Mouse (Mus musculus): Measurements from ENCODE around the gene Zfp180. TPM values are rescaled to one million over a fixed set of nuclear protein-coding genes. Genes with fewer than 3 reads are reported as not detected.

The Zfp180 gene
- polyA plus RNA-seq, 1 experiment: 13.8 TPM

GRCm38 (mm10) chr7:24133425-24133995, 51.8 kb downstream of the Zfp180 start:
- Histone ChIP-seq H3K27me3 (replicated peaks; ENCODE audit: control insufficient read depth, insufficient read depth, low read length) (no peaks in the 10 kb centered on the region), H3K36me3 (ENCODE audit: control insufficient read depth, insufficient read depth, low read length) (no peaks in the 10 kb centered on the region), H3K27ac (ENCODE audit: insufficient read depth, low read depth, low read length) (no peak overlapping the region), H3K4me1 (ENCODE audit: control insufficient read depth, insufficient read depth, low read length) (peaks cover 6% of the 10 kb centered on the region; the same call in 1 of the 2 replicates), H3K4me3 (ENCODE audit: insufficient read depth, low read depth, low read length) (peak overlapping the region; percentile 82)
- TF ChIP-seq POLR2A (IDR thresholded peaks at IDR 0.05; ENCODE audit: low read depth, low read length) (no peak), CTCF (conservative IDR thresholded peaks at IDR 0.05; ENCODE audit: insufficient read depth, insufficient read length, low read depth, low read length) (no peak)
- 16% methylated on average over 6 of the region's 6 CpGs for WGBS
- DNase-seq: no peak

GRCm38 (mm10) chr7:24133996-24134828, 52.5 kb downstream of the Zfp180 start, which contains the start of gene Zfp235:
Gene Zfp235 (plus strand): TSS chr7:24134169.
- Histone ChIP-seq H3K27ac (ENCODE audit: insufficient read depth, low read depth, low read length) (no peak within 1 kb of the TSS), H3K27me3 (replicated peaks; ENCODE audit: control insufficient read depth, insufficient read depth, low read length) (no peaks in the 10 kb centered on the region), H3K36me3 (ENCODE audit: control insufficient read depth, insufficient read depth, low read length) (no peaks in the 10 kb centered on the region), H3K4me1 (ENCODE audit: control insufficient read depth, insufficient read depth, low read length) (peaks cover 6% of the 10 kb centered on the region; the same call in 1 of the 2 replicates), H3K4me3 (ENCODE audit: insufficient read depth, low read depth, low read length) (peak within 1 kb of the TSS; percentile 82)
- WGBS: 3% methylated on average over 32 of the region's 32 CpGs
- peak; percentile 93 for DNase-seq
- peak; percentile 34 for TF ChIP-seq POLR2A (IDR thresholded peaks at IDR 0.05; ENCODE audit: low read depth, low read length)
- TF ChIP-seq CTCF (conservative IDR thresholded peaks at IDR 0.05; ENCODE audit: insufficient read depth, insufficient read length, low read depth, low read length): no peak

GRCm38 (mm10) chr7:24142566-24142965, 60.8 kb downstream of the Zfp180 start:
- Histone ChIP-seq H3K27me3 (replicated peaks; ENCODE audit: control insufficient read depth, insufficient read depth, low read length) (no peaks in the 10 kb centered on the region), H3K4me1 (ENCODE audit: control insufficient read depth, insufficient read depth, low read length) (no peaks in the 10 kb centered on the region), H3K36me3 (ENCODE audit: control insufficient read depth, insufficient read depth, low read length) (peaks cover 4% of the 10 kb centered on the region), H3K27ac (ENCODE audit: insufficient read depth, low read depth, low read length) (no peak overlapping the region), H3K4me3 (ENCODE audit: insufficient read depth, low read depth, low read length) (no peak overlapping the region)
- TF ChIP-seq CTCF (conservative IDR thresholded peaks at IDR 0.05; ENCODE audit: insufficient read depth, insufficient read length, low read depth, low read length) (no peak), POLR2A (IDR thresholded peaks at IDR 0.05; ENCODE audit: low read depth, low read length) (no peak)
- no peak for DNase-seq
- WGBS: 89% methylated on average over 6 of the region's 6 CpGs

- H3K36me3 ChIP-seq (ENCODE audit: control insufficient read depth, insufficient read depth, low read length): no peaks in the 10 kb centered on the region
- peak; percentile 46 for DNase-seq
- WGBS: 12% methylated on average over 1 of the region's 1 CpGs
- no peak overlapping the region for H3K4me3 ChIP-seq (ENCODE audit: insufficient read depth, low read depth, low read length)
- H3K27me3 ChIP-seq (replicated peaks; ENCODE audit: control insufficient read depth, insufficient read depth, low read length): no peaks in the 10 kb centered on the region
- no peak overlapping the region for H3K27ac ChIP-seq (ENCODE audit: insufficient read depth, low read depth, low read length)
- TF ChIP-seq CTCF (conservative IDR thresholded peaks at IDR 0.05; ENCODE audit: insufficient read depth, insufficient read length, low read depth, low read length) (peak; percentile 53), POLR2A (IDR thresholded peaks at IDR 0.05; ENCODE audit: low read depth, low read length) (no peak)
- no peaks in the 10 kb centered on the region for H3K4me1 ChIP-seq (ENCODE audit: control insufficient read depth, insufficient read depth, low read length)
Measured at GRCm38 (mm10) chr7:24153272-24153671, 71.5 kb downstream of the Zfp180 start.

Other genes starting within 250 kb of the Zfp180 start
- gene Vmn1r176, start 244.6 kb upstream of the Zfp180 start, polyA plus RNA-seq (2012; rRNA removed): not detected in 2 replicates
- gene Vmn1r177, start 215.5 kb upstream of the Zfp180 start, polyA plus RNA-seq (2012; rRNA removed): not detected in 2 replicates
- not detected in 2 replicates for gene Vmn1r178, start 189.9 kb upstream of the Zfp180 start, polyA plus RNA-seq (2012; rRNA removed)
- not detected in 2 replicates for gene Vmn1r179, start 154.9 kb upstream of the Zfp180 start, polyA plus RNA-seq (2012; rRNA removed)
- gene Vmn1r180, start 131.3 kb upstream of the Zfp180 start, polyA plus RNA-seq (2012; rRNA removed): not detected in 2 replicates
- not detected in 2 replicates for gene Vmn1r181, start 107.3 kb upstream of the Zfp180 start, polyA plus RNA-seq (2012; rRNA removed)
- gene V1rd19, start 80.2 kb upstream of the Zfp180 start, polyA plus RNA-seq (2012; rRNA removed): not detected in 2 replicates
- not detected in 2 replicates for gene Vmn1r183, start 28.7 kb upstream of the Zfp180 start, polyA plus RNA-seq (2012; rRNA removed)
- 1.3 and 1.4 TPM in 2 replicates for gene Zfp112, start 30.4 kb downstream of the Zfp180 start, polyA plus RNA-seq (2012; rRNA removed)
- 5.6 and 6.6 TPM in 2 replicates for gene Zfp235, start 52.2 kb downstream of the Zfp180 start, polyA plus RNA-seq (2012; rRNA removed)
- gene Zfp114, start 93.1 kb downstream of the Zfp180 start, polyA plus RNA-seq (2012; rRNA removed): 0.30 and 0.60 TPM in 2 replicates
- 2.2 and 2.5 TPM in 2 replicates for gene Zfp111, start 129.5 kb downstream of the Zfp180 start, polyA plus RNA-seq (2012; rRNA removed)
- 1.9 and 2.3 TPM in 2 replicates for gene Zfp109, start 155.6 kb downstream of the Zfp180 start, polyA plus RNA-seq (2012; rRNA removed)
- 1.2 and 1.3 TPM in 2 replicates for gene Zfp108, start 172.9 kb downstream of the Zfp180 start, polyA plus RNA-seq (2012; rRNA removed)
- gene Zfp93, start 188.5 kb downstream of the Zfp180 start, polyA plus RNA-seq (2012; rRNA removed): 3.1 and 3.4 TPM in 2 replicates
- 3.8 and 4.3 TPM in 2 replicates for gene Zfp61, start 219.3 kb downstream of the Zfp180 start, polyA plus RNA-seq (2012; rRNA removed)
- 9.4 and 10.5 TPM in 2 replicates for gene Zfp94, start 234.7 kb downstream of the Zfp180 start, polyA plus RNA-seq (2012; rRNA removed)